Mouse (Mus musculus) heart, embryonic 12.5 days (tissue): Measurements from ENCODE around the gene Park7. TPM values are rescaled to one million over a fixed set of nuclear protein-coding genes. Genes with fewer than 3 reads are reported as not detected.
A peak's percentile ranks its signal among the peaks of the same experiment; 100 is the strongest.

Experiments
- ATAC-seq: fragments of 200-750 bp; cut with Nextera tagmentation; 2 replicates; pipeline ENCODE4 v1.8.0; 2017; ENCODE audit warnings: moderate TSS enrichment, moderate library complexity; ENCODE audit not compliant: insufficient number of reproducible peaks, low FRiP score
- H3K27ac ChIP-seq: fragments of 300-500 bp; sonication (generic); 2 replicates; pipeline ENCODE4 v1.5.1; 2016; ENCODE audit warnings: mild to moderate bottlenecking, moderate library complexity; ENCODE audit not compliant: poor library complexity, severe bottlenecking
- H3K27me3 ChIP-seq: fragments of 300-500 bp; sonication (generic); replicated peaks from 2 replicates; pipeline ENCODE4 v1.6.1; 2016; ENCODE audit warnings: mild to moderate bottlenecking, moderate library complexity
- H3K36me3 ChIP-seq: fragments of 300-500 bp; sonication (generic); 2 replicates; pipeline ENCODE4 v1.6.1; 2016; ENCODE audit warnings: mild to moderate bottlenecking, moderate library complexity
- H3K4me1 ChIP-seq: fragments of 300-500 bp; sonication (generic); replicated peaks from 2 replicates; pipeline ENCODE4 v1.6.1; 2016; ENCODE audit warnings: mild to moderate bottlenecking
- H3K4me2 ChIP-seq: fragments of 300-500 bp; sonication (generic); 2 replicates; pipeline ENCODE4 v1.6.1; 2016; ENCODE audit warnings: mild to moderate bottlenecking, moderate library complexity
- H3K4me3 ChIP-seq: fragments of 300-500 bp; sonication (generic); 2 replicates; pipeline ENCODE4 v1.5.1; 2016; ENCODE audit warnings: mild to moderate bottlenecking
- H3K9ac ChIP-seq: fragments of 300-500 bp; sonication (generic); 2 replicates; pipeline ENCODE4 v1.6.1; 2016; ENCODE audit warnings: mild to moderate bottlenecking, moderate library complexity
- H3K9me3 ChIP-seq: fragments of 300-500 bp; sonication (generic); replicated peaks from 2 replicates; pipeline ENCODE4 v1.6.1; 2016; ENCODE audit warnings: mild to moderate bottlenecking, moderate library complexity
- WGBS: fragments of 180-500 bp; shearing (Covaris S2); methylation state at CpG from one replicate; pipeline ENCODE4 v1.1.7; 2016; 5-methylcytosine and 5-hydroxymethylcytosine counted together
- polyA plus RNA-seq: library from polyadenylated mRNA; unstranded; fragments of >200 nt; fragmentation: Nextera tagmentation; extraction: Ambion mirVana; gene quantifications from 2 replicates; pipeline ENCODE4 v1.2.1, GENCODE M21; 2016

Gene Park7
- polyA plus RNA-seq, 1 experiment from 2014 or later: 306 TPM

- Histone ChIP-seq H3K27me3 (peaks cover 6% of the 10 kb centered on the region; the same call in 1 of the 2 replicates), H3K9ac (no peak overlapping the region), H3K27ac (no peak overlapping the region), H3K4me2 (no peak overlapping the region), H3K4me1 (peaks cover 8% of the 10 kb centered on the region; the same call in 1 of the 2 replicates), H3K36me3 (no peaks in the 10 kb centered on the region), H3K9me3 (no peaks in the 10 kb centered on the region), H3K4me3 (no peak overlapping the region)
- 61% methylated on average over 1 of the region's 1 CpGs for WGBS
- ATAC-seq: no peak
Observed at GRCm38 (mm10) chr4:150933503-150933902, 19.3 kb upstream of the Park7 start.

DNA sequence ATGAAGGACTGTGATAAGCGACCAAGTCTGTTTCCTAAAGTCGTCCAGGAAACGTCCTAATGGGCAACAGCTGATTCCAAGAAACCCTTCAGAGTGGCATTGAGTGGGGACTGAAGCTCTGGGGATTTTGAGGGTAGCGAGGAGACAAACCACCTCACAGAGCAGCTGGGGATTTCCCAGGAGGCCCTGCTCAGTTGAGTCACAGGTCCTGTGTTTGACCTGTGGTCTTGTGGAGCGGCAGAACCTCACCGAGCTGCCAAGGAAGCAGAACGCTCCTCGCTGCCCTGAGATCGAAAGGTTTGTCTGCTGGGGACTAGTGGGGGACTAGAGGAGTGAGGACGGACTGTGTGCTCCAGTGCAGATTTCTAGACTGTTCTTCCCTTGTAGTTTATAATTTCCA lies 13.6 kb upstream of the Park7 start:
- Histone ChIP-seq H3K4me1 (peaks cover 5% of the 10 kb centered on the region; the same call in 1 of the 2 replicates), H3K4me2 (no peak overlapping the region), H3K27me3 (0 out of 2 replicates have a peak, but pooled peaks cover 6% of the 10 kb centered on the region), H3K36me3 (no peaks in the 10 kb centered on the region), H3K9ac (no peak overlapping the region), H3K4me3 (no peak overlapping the region), H3K27ac (no peak overlapping the region), H3K9me3 (no peaks in the 10 kb centered on the region)
- no peak for ATAC-seq
- 61% methylated on average over 10 of the region's 10 CpGs for WGBS

DNA sequence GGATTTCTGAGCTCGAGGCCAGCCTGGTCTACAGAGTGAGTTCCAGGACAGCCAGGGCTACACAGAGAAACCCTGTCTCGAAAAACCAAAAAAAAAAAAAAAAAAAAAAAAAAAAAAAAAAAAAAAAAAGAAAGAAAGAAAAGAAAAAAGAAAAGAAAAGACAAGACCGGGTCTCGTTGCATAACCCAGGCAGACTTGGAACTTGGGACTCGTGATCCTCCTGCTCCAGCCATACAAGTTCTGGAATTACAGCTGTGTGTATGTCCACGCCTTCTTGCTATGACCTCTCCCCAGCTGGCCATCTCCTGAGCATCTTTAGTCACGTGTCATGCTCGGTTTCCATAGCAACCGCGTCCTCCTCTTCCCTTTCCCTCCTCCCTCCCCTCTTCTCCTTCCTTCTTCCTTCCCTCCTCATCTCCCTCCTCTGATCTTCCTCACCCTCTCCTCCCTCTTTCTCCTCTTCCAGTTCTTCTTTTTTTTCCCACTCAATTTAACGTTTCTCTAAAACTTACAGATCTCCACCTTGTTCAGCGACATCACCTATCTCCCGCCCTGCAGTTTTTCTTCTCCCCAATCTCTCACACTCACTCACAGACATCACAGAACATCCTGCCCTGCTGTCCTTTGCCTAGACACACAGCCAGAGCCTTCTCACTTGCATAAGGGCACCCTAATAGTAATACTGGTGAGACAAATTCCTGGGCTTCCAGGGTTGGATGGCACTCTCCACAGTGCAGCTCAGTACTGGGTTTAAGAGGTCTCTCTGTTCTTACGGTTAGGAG lies 12.9 kb upstream of the Park7 start:
- H3K27me3 ChIP-seq: 0 out of 2 replicates have a peak, but pooled peaks cover 6% of the 10 kb centered on the region
- H3K9ac ChIP-seq: no peak overlapping the region
- no peak overlapping the region for H3K4me2 ChIP-seq
- no peak for ATAC-seq
- no peaks in the 10 kb centered on the region for H3K9me3 ChIP-seq
- peaks cover 5% of the 10 kb centered on the region; the same call in 1 of the 2 replicates for H3K4me1 ChIP-seq
- no peaks in the 10 kb centered on the region for H3K36me3 ChIP-seq
- no peak overlapping the region for H3K4me3 ChIP-seq
- WGBS: 52% methylated on average over 14 of the region's 14 CpGs
- no peak overlapping the region for H3K27ac ChIP-seq

GRCm38 (mm10) chr4:150925923-150926322 lies 11.7 kb upstream of the Park7 start:
- Histone ChIP-seq H3K27me3 (0 out of 2 replicates have a peak, but pooled peaks cover 6% of the 10 kb centered on the region), H3K36me3 (no peaks in the 10 kb centered on the region), H3K27ac (no peak overlapping the region), H3K4me3 (no peak overlapping the region), H3K4me2 (no peak overlapping the region), H3K9me3 (no peaks in the 10 kb centered on the region), H3K4me1 (peaks cover 5% of the 10 kb centered on the region; the same call in 1 of the 2 replicates), H3K9ac (no peak overlapping the region)
- no peak for ATAC-seq
- 46% methylated on average over 5 of the region's 5 CpGs for WGBS

- 68% methylated on average over 6 of the region's 6 CpGs for WGBS
- H3K4me1 ChIP-seq: peaks cover 5% of the 10 kb centered on the region; the same call in 1 of the 2 replicates
- H3K27me3 ChIP-seq: 0 out of 2 replicates have a peak, but pooled peaks cover 4% of the 10 kb centered on the region
- H3K9ac ChIP-seq: no peak overlapping the region
- no peaks in the 10 kb centered on the region for H3K9me3 ChIP-seq
- H3K36me3 ChIP-seq: no peaks in the 10 kb centered on the region
- H3K27ac ChIP-seq: no peak overlapping the region
- ATAC-seq: no peak
- no peak overlapping the region for H3K4me3 ChIP-seq
- H3K4me2 ChIP-seq: no peak overlapping the region
Observed at GRCm38 (mm10) chr4:150924936-150925335, 10.7 kb upstream of the Park7 start.

GRCm38 (mm10) chr4:150924308-150924707 lies 10.1 kb upstream of the Park7 start:
- H3K4me2 ChIP-seq: peak overlapping the region; percentile 16; the same call in 1 of the 2 replicates
- WGBS: 52% methylated on average over 13 of the region's 13 CpGs
- peaks cover 5% of the 10 kb centered on the region; the same call in 1 of the 2 replicates for H3K4me1 ChIP-seq
- no peak for ATAC-seq
- no peaks in the 10 kb centered on the region for H3K9me3 ChIP-seq
- H3K27ac ChIP-seq: no peak overlapping the region
- H3K9ac ChIP-seq: no peak overlapping the region
- no peak overlapping the region for H3K4me3 ChIP-seq
- H3K36me3 ChIP-seq: no peaks in the 10 kb centered on the region
- no peaks in the 10 kb centered on the region for H3K27me3 ChIP-seq

- Histone ChIP-seq H3K27me3 (no peaks in the 10 kb centered on the region), H3K4me2 (no peak overlapping the region), H3K9ac (no peak overlapping the region), H3K4me1 (peaks cover 5% of the 10 kb centered on the region; the same call in 1 of the 2 replicates), H3K4me3 (no peak overlapping the region), H3K36me3 (no peaks in the 10 kb centered on the region), H3K27ac (no peak overlapping the region), H3K9me3 (no peaks in the 10 kb centered on the region)
- no peak for ATAC-seq
- 82% methylated on average over 8 of the region's 8 CpGs for WGBS
Observed at GRCm38 (mm10) chr4:150921206-150921605, 7.0 kb upstream of the Park7 start.

DNA sequence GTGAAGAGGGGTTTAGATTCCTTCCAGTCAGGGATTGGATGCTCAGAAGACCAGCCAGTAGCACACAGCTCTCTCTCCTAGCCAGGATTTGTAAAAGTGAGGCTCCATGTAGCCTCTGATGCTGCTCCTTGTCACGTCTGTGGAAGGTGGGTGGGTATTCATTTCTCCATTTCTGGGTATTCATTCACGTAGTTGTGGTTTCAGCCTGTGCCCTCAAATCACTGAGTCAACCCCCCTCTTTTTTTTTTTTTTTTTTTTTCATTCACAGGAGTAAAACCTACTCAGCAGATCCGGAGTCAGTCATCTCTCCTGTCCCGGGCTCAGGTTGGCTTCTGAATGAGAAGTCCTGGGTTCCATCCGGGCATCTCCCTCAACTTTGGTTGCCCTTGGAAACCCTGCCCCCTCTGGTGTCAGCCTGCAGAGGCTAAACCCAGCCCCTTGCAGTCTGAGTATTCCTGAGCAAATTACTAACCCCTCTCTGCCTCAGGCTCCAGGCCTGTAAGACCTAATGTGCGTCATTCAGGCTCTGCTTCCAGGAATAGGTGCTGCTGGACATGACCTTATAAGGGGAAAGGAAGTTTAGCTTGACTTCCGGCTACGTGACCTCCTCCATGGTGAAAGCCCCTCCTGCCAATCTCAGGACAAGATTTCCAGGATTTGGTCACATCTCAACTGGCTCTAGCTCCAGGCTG lies 3.2 kb upstream of the Park7 start:
- Histone ChIP-seq H3K27me3 (no peaks in the 10 kb centered on the region), H3K27ac (no peak overlapping the region), H3K4me3 (no peak overlapping the region), H3K9ac (no peak overlapping the region), H3K36me3 (no peaks in the 10 kb centered on the region), H3K4me1 (peaks cover 19% of the 10 kb centered on the region), H3K4me2 (no peak overlapping the region), H3K9me3 (no peaks in the 10 kb centered on the region)
- 44% methylated on average over 8 of the region's 8 CpGs for WGBS
- no peak for ATAC-seq

GRCm38 (mm10) chr4:150915181-150915906 lies 1.1 kb upstream of the Park7 start:
- H3K4me1 ChIP-seq: peaks cover 19% of the 10 kb centered on the region
- no peaks in the 10 kb centered on the region for H3K36me3 ChIP-seq
- no peaks in the 10 kb centered on the region for H3K9me3 ChIP-seq
- ATAC-seq: no peak
- H3K4me3 ChIP-seq: peak overlapping the region; percentile 60
- no peaks in the 10 kb centered on the region for H3K27me3 ChIP-seq
- peak overlapping the region; percentile 75 for H3K9ac ChIP-seq
- WGBS: 50% methylated on average over 10 of the region's 10 CpGs
- H3K27ac ChIP-seq: peak overlapping the region; percentile 83
- H3K4me2 ChIP-seq: peak overlapping the region; percentile 67

DNA sequence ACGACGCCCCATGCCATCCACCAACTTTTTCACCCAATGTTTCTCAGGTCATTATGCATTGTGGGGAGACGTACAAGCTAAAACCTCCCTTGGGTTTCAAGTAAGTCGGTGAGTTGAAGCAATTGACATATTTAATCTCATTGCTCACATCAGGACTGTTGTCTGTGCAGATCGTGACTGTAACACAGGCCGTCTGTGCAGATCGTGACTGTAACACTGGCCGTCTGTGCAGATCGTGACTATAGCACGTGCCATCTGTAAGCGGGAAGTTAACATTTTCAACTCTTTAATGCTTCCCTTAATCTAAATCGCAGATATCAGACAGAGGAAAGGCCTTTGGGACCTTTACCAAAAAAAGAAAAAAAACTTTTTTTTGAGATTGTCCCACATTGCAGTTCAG lies 494 bp downstream of the Park7 start:
- Histone ChIP-seq H3K27me3 (no peaks in the 10 kb centered on the region), H3K4me2 (peak overlapping the region; percentile 67), H3K4me1 (peaks cover 23% of the 10 kb centered on the region), H3K9ac (peak overlapping the region; percentile 77), H3K36me3 (no peaks in the 10 kb centered on the region), H3K27ac (peak overlapping the region; percentile 75), H3K4me3 (peak overlapping the region; percentile 60), H3K9me3 (no peaks in the 10 kb centered on the region)
- WGBS: 18% methylated on average over 12 of the region's 12 CpGs
- ATAC-seq: no peak
